Mouse (Mus musculus) heart, adult 8-10 months (tissue): ENCODE measurements around the gene Trpm4. TPM values are rescaled to one million over a fixed set of nuclear protein-coding genes. Genes with fewer than 3 reads are reported as not detected.

Experiments used
- DNase-seq: peaks from one replicate; pipeline ENCODE4 v3.0.0; 2022; ENCODE audit warnings: low spot score
- total RNA-seq, 4 experiments: library from RNA; stranded (reverse); gene quantifications; 2 replicates each; pipeline ENCODE4 v1.2.4; 2022

The Trpm4 gene
- total RNA-seq, 4 experiments from 2014 or later = 23.8 to 36.3 (median 25.4) TPM

GRCm38 (mm10) chr7:45353041-45353440 lies 19.5 kb upstream of the Trpm4 start:
- no peak for DNase-seq

GRCm38 (mm10) chr7:45346905-45347304 lies 13.3 kb upstream of the Trpm4 start:
- no peak for DNase-seq

- no peak for DNase-seq
These were observed 10.0 kb upstream of the Trpm4 start for GRCm38 (mm10) chr7:45343543-45343942.

- DNase-seq = no peak
These were observed 8.5 kb upstream of the Trpm4 start for GRCm38 (mm10) chr7:45342081-45342480.

- peak; percentile 74 for DNase-seq
These were observed 7.7 kb upstream of the Trpm4 start for GRCm38 (mm10) chr7:45341303-45341702.

GRCm38 (mm10) chr7:45340669-45341068 lies 7.1 kb upstream of the Trpm4 start:
- peak; percentile 63 for DNase-seq

GRCm38 (mm10) chr7:45340066-45340442 lies 6.5 kb upstream of the Trpm4 start:
- no peak for DNase-seq

GRCm38 (mm10) chr7:45339410-45340065 lies 6.0 kb upstream of the Trpm4 start:
- DNase-seq = peak; percentile 49

- DNase-seq = no peak
These were observed 4.8 kb upstream of the Trpm4 start for GRCm38 (mm10) chr7:45338161-45338911.

GRCm38 (mm10) chr7:45337469-45337868 lies 3.9 kb upstream of the Trpm4 start:
- no peak for DNase-seq

GRCm38 (mm10) chr7:45336319-45336718 lies 2.7 kb upstream of the Trpm4 start:
- DNase-seq = no peak

- peak; percentile 61 for DNase-seq
These were observed 1.5 kb upstream of the Trpm4 start, which contains the start of gene Hrc for GRCm38 (mm10) chr7:45335056-45335455. Hrc (plus strand) TSS chr7:45335290.

GRCm38 (mm10) chr7:45334605-45335004 lies 1.0 kb upstream of the Trpm4 start:
- peak; percentile 55 for DNase-seq

- DNase-seq = peak; percentile 48
These were observed 725 bp downstream of the Trpm4 start for GRCm38 (mm10) chr7:45332685-45333425.

GRCm38 (mm10) chr7:45331502-45331901 lies 2.1 kb downstream of the Trpm4 start:
- DNase-seq = no peak

- DNase-seq = no peak
These were observed 4.6 kb downstream of the Trpm4 start for GRCm38 (mm10) chr7:45328841-45329475.

- no peak for DNase-seq
These were observed 7.8 kb downstream of the Trpm4 start for GRCm38 (mm10) chr7:45325800-45326199.

GRCm38 (mm10) chr7:45323069-45323468 lies 10.5 kb downstream of the Trpm4 start:
- no peak for DNase-seq

GRCm38 (mm10) chr7:45322245-45322644 lies 11.3 kb downstream of the Trpm4 start:
- no peak for DNase-seq

- no peak for DNase-seq
These were observed 17.0 kb downstream of the Trpm4 start for GRCm38 (mm10) chr7:45316536-45316935.

- DNase-seq = no peak
These were observed 18.3 kb downstream of the Trpm4 start for GRCm38 (mm10) chr7:45315182-45315701.

GRCm38 (mm10) chr7:45313495-45313894 lies 20.1 kb downstream of the Trpm4 start:
- DNase-seq = no peak
